Mouse (Mus musculus) embryonic fibroblast, embryonic 13.5 days (primary cell): ENCODE data around the gene Psg23. TPM values are rescaled to one million over a fixed set of nuclear protein-coding genes. Genes with fewer than 3 reads are reported as not detected.
"Not testable (repeated sequence)": the region's sequence is repeated elsewhere in the genome, so short reads cannot be mapped to it uniquely, and the experiment has no call there.

Source experiments
- H3K27ac ChIP-seq: 2 replicates; pipeline ENCODE4 v1.5.1; 2012; ENCODE audit warnings: low read length, control low read depth, inconsistent platforms; ENCODE audit not compliant: insufficient read depth
- H3K4me1 ChIP-seq: 2 replicates; pipeline ENCODE4 v1.6.1; 2011; ENCODE audit warnings: low read length; ENCODE audit not compliant: control insufficient read depth, insufficient read depth
- H3K4me3 ChIP-seq: 2 replicates; pipeline ENCODE4 v1.5.1; 2011; ENCODE audit warnings: mild to moderate bottlenecking, control low read depth, low read length; ENCODE audit not compliant: insufficient read depth
- CTCF ChIP-seq: IDR thresholded peaks from 2 replicates; pipeline ENCODE4 v1.5.1; 2011; ENCODE audit warnings: mild to moderate bottlenecking, control low read depth, low read length, moderate library complexity, borderline replicate concordance; ENCODE audit not compliant: insufficient read depth
- POLR2A ChIP-seq: IDR thresholded peaks from 2 replicates; pipeline ENCODE4 v1.6.1; 2011; ENCODE audit warnings: low read depth, mild to moderate bottlenecking, control low read depth, low read length, moderate library complexity
- polyA plus RNA-seq: library from polyadenylated mRNA; stranded (reverse); fragments of >200 nt; gene quantifications from 2 replicates; pipeline ENCODE4 v1.2.4, GENCODE M21; 2011; ENCODE audit warnings: low read depth; ENCODE audit not compliant: missing spikeins, insufficient read length

Gene Psg23
- not detected in 2 replicates for polyA plus RNA-seq

- not testable (repeated sequence) for H3K4me1 ChIP-seq, H3K27ac ChIP-seq, H3K4me3 ChIP-seq
These were observed at the start of gene Psg23 for GRCm38 (mm10) chr7:18616401-18616800. TSS of gene Psg23 (minus strand) at chr7:18616501.

- H3K27ac ChIP-seq, H3K4me1 ChIP-seq, H3K4me3 ChIP-seq: not testable (repeated sequence)
These were observed 40.3 kb upstream of the Psg23 start, which contains the start of gene Psg21 for GRCm38 (mm10) chr7:18656625-18657024. TSS of gene Psg21 (minus strand) at chr7:18656725.

- H3K4me1 ChIP-seq, H3K4me3 ChIP-seq: not testable (repeated sequence)
These were observed 10.6 kb upstream of the Psg23 start for GRCm38 (mm10) chr7:18626921-18627320.

GRCm38 (mm10) chr7:18567205-18567604 is 49.1 kb downstream of the Psg23 start, which contains the start of gene Psg27:
TSS of gene Psg27 (minus strand) at chr7:18567305.
- Histone ChIP-seq H3K27ac (no peak within 1 kb of the TSS), H3K4me3 (no peak within 1 kb of the TSS), H3K4me1 (no peaks in the 10 kb centered on the region)
- TF ChIP-seq CTCF (no peak), POLR2A (no peak)

More at GRCm38 (mm10) chr7:18626921-18627320, 10.6 kb upstream of the Psg23 start:
- not testable (repeated sequence) for H3K27ac ChIP-seq

GRCm38 (mm10) chr7:18559850-18560249 is 56.5 kb downstream of the Psg23 start:
- no peak overlapping the region for H3K27ac ChIP-seq
- H3K4me3 ChIP-seq = no peak overlapping the region
- no peak for TF ChIP-seq POLR2A
- no peak for TF ChIP-seq CTCF
- H3K4me1 ChIP-seq = no peaks in the 10 kb centered on the region

Other genes with a start within 250 kb of the Psg23 start
- gene Psg28, start 184.5 kb downstream of the Psg23 start, polyA plus RNA-seq = not detected in 2 replicates
- not detected in 2 replicates for gene Psg26, start 132.3 kb downstream of the Psg23 start, polyA plus RNA-seq
- not detected in 2 replicates for gene Psg25, start 84.2 kb downstream of the Psg23 start, polyA plus RNA-seq
- gene Psg27, start 49.2 kb downstream of the Psg23 start, polyA plus RNA-seq = not detected in 2 replicates
- not detected in 2 replicates for gene Psg21, start 40.2 kb upstream of the Psg23 start, polyA plus RNA-seq
- not detected in 2 replicates for gene Psg20, start 69.7 kb upstream of the Psg23 start, polyA plus RNA-seq
- gene Psg22, start 101.6 kb upstream of the Psg23 start, polyA plus RNA-seq = not detected in 2 replicates
- not detected in 2 replicates for gene Psg19, start 182.0 kb upstream of the Psg23 start, polyA plus RNA-seq
- not detected in 2 replicates for gene Psg17, start 205.1 kb upstream of the Psg23 start, polyA plus RNA-seq
- gene Mill2, start 223.5 kb upstream of the Psg23 start, polyA plus RNA-seq = 1.8 and 3.0 TPM in 2 replicates